Mouse (Mus musculus): ENCODE results near the gene Nuak1.

DNA sequence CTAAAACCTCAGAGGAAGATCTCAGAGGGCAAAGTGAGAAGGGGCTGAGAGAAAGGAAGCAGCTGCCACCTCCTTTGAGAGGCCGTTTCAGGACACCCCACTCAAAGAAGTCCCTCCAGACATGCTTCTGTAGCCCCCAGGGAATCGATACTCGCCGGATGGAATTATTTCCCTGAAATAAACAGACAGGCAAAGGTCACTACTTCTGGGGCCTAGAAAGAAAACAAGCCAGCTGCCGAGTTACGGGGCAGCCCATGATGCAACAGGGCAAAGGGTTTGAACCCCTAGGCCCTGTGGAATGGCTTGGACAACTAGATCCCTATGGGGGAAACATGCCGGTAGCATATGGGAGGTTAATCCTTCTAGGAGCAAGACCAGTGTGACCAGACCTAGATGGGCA, 16.0 kb downstream of the Nuak1 start:
- TF ChIP-seq POLR2A (IDR thresholded peaks at IDR 0.05; ENCODE audit: insufficient read depth, low read depth, low read length) (no peak), CTCF (IDR thresholded peaks at IDR 0.05; ENCODE audit: insufficient read depth, low read depth, low read length) (no peak)

Data from olfactory bulb, adult 2 months (tissue).